Mouse (Mus musculus): Measurements from ENCODE around the gene Sema4f.

GRCm38 (mm10) chr6:82913336-82914247 lies 26.0 kb downstream of the Sema4f start:
- TF ChIP-seq GATA1 (IDR thresholded peaks at IDR 0.05; ENCODE audit: borderline replicate concordance, low read length): no peak
- TF ChIP-seq FLI1 (IDR thresholded peaks at IDR 0.05; ENCODE audit: low read length): no peak; the same call in 1 of the 2 replicates

All from megakaryocyte, embryonic 14.5 days (primary cell).